In the genomic region with DNA sequence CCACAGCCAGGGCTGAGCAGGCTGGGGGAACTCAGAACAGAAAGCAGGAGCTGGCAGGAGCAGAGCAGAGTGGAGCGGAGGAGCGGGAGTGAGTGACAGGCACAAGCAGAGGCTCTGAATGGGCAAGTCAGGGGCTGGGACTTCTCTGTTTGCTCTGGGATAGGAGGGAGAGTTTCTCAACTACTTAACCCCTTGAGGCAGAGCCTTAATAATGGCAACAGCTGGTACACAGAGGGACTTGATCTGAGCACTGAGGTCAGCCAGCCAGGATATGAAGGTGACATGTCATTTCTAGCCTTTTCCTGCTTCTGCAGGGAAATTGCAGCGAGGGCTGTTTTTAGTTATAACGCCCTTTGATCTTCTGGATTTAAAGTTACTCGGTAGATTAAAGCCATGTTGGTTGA, we compare ENCODE assay signal across 8 mouse cellular contexts.
A peak's percentile ranks its signal among the peaks of the same experiment; 100 is the strongest.
DNase-seq lines count a peak whose midpoint lies in the region; ATAC-seq and TF ChIP-seq lines count a peak whose summit lies in the region.

No protein-coding gene starts in this region.

- no peaks in the 10 kb centered on the region for H3K9me3 ChIP-seq in embryonic facial prominence, embryonic 12.5 days
- H3K9me3 ChIP-seq in intestine, embryonic 16.5 days (ENCODE audit: control insufficient read depth, low read length) = no peaks in the 10 kb centered on the region
- no peaks in the 10 kb centered on the region for H3K9me3 ChIP-seq in liver, embryonic 15.5 days (replicated peaks)
- H3K9me3 ChIP-seq in neural tube, embryonic 11.5 days (ENCODE audit: control insufficient read depth, low read length) = no peaks in the 10 kb centered on the region

- no peak for TF ChIP-seq CTCF in layer of hippocampus, adult 2 months (conservative IDR thresholded peaks at IDR 0.05)

- no peaks in the 10 kb centered on the region for H3K36me3 ChIP-seq in embryonic facial prominence, embryonic 12.5 days
- no peaks in the 10 kb centered on the region for H3K36me3 ChIP-seq in intestine, embryonic 16.5 days (ENCODE audit: control insufficient read depth, insufficient read depth, low read length)
- H3K36me3 ChIP-seq in liver, embryonic 15.5 days (replicated peaks) = no peaks in the 10 kb centered on the region
- H3K36me3 ChIP-seq in neural tube, embryonic 11.5 days (ENCODE audit: control insufficient read depth, insufficient read depth, low read length) = no peaks in the 10 kb centered on the region

- 0 out of 2 replicates have a peak overlapping the region, but pooled peaks have one; percentile 15 for H3K27ac ChIP-seq in layer of hippocampus, adult 2 months
- H3K27ac ChIP-seq in embryonic facial prominence, embryonic 12.5 days = 0 out of 2 replicates have a peak overlapping the region, but pooled peaks have one; percentile 41
- H3K27ac ChIP-seq in intestine, embryonic 16.5 days (ENCODE audit: low read length) = 0 out of 2 replicates have a peak overlapping the region, but pooled peaks have one; percentile 4
- H3K27ac ChIP-seq in liver, embryonic 15.5 days (replicated peaks) = no peak overlapping the region
- no peak overlapping the region for H3K27ac ChIP-seq in neural tube, embryonic 11.5 days (ENCODE audit: low read depth, low read length)

- no peak overlapping the region for H3K9ac ChIP-seq in embryonic facial prominence, embryonic 12.5 days
- no peak overlapping the region for H3K9ac ChIP-seq in intestine, embryonic 16.5 days (ENCODE audit: low read depth, low read length)
- H3K9ac ChIP-seq in liver, embryonic 15.5 days = no peak overlapping the region
- no peak overlapping the region for H3K9ac ChIP-seq in neural tube, embryonic 11.5 days (ENCODE audit: low read length)

- 3% methylated on average over 5 of the region's 5 CpGs for WGBS in embryonic facial prominence, embryonic 12.5 days
- WGBS in intestine, embryonic 16.5 days = 14% methylated on average over 5 of the region's 5 CpGs
- WGBS in liver, embryonic 15.5 days (ENCODE audit: insufficient replicate concordance) = 26% methylated on average over 5 of the region's 5 CpGs
- WGBS in neural tube, embryonic 11.5 days = 26% methylated on average over 5 of the region's 5 CpGs

- peak; percentile 93; the same call in 1 of the 2 replicates for ATAC-seq in embryonic facial prominence, embryonic 12.5 days (ENCODE audit: insufficient number of reproducible peaks, insufficient read depth, low FRiP score, low TSS enrichment)
- ATAC-seq in intestine, embryonic 16.5 days = peak; percentile 95
- ATAC-seq in liver, embryonic 15.5 days (ENCODE audit: insufficient read depth) = peak; percentile 78
- ATAC-seq in neural tube, embryonic 11.5 days (ENCODE audit: insufficient read depth, low FRiP score, low TSS enrichment) = no peak; the same call in 1 of the 2 replicates

- H3K4me3 ChIP-seq in layer of hippocampus, adult 2 months = peak overlapping the region; percentile 29; the same call in 1 of the 2 replicates
- H3K4me3 ChIP-seq in embryonic facial prominence, embryonic 12.5 days = peak overlapping the region; percentile 32; the same call in 1 of the 2 replicates
- no peak overlapping the region for H3K4me3 ChIP-seq in intestine, embryonic 16.5 days (ENCODE audit: low read length)
- H3K4me3 ChIP-seq in liver, embryonic 15.5 days (replicated peaks) = no peak overlapping the region
- H3K4me3 ChIP-seq in neural tube, embryonic 11.5 days (ENCODE audit: low read depth, low read length) = no peak overlapping the region

- DNase-seq in layer of hippocampus, adult 2 months (ENCODE audit: low spot score in 2 of 2) = peak in 1 of 2 experiments; percentile 15
- no peak for DNase-seq in layer of hippocampus, adult 9-11 months
- DNase-seq in heart, adult 9 months (ENCODE audit: low spot score in 2 of 2) = peak; percentile 65 to 75
- peak; percentile 52 for DNase-seq in neural tube, embryonic 11.5 days (ENCODE audit: low spot score)
- DNase-seq in frontal cortex, postnatal 25 days (ENCODE audit: low spot score in 2 of 2) = no peak

- H3K4me1 ChIP-seq in embryonic facial prominence, embryonic 12.5 days = peaks cover 67% of the 10 kb centered on the region
- peaks cover 35% of the 10 kb centered on the region for H3K4me1 ChIP-seq in intestine, embryonic 16.5 days (ENCODE audit: control insufficient read depth, insufficient read depth, low read length)
- H3K4me1 ChIP-seq in liver, embryonic 15.5 days (replicated peaks) = peaks cover 17% of the 10 kb centered on the region; the same call in 1 of the 2 replicates
- H3K4me1 ChIP-seq in neural tube, embryonic 11.5 days (ENCODE audit: control insufficient read depth, insufficient read depth, low read length) = peaks cover 24% of the 10 kb centered on the region

- H3K27me3 ChIP-seq in embryonic facial prominence, embryonic 12.5 days = 0 out of 2 replicates have a peak, but pooled peaks cover 6% of the 10 kb centered on the region
- no peaks in the 10 kb centered on the region for H3K27me3 ChIP-seq in intestine, embryonic 16.5 days (replicated peaks; ENCODE audit: control insufficient read depth, insufficient read depth, low read length)
- H3K27me3 ChIP-seq in liver, embryonic 15.5 days = no peaks in the 10 kb centered on the region
- H3K27me3 ChIP-seq in neural tube, embryonic 11.5 days (ENCODE audit: control insufficient read depth, insufficient read depth, low read length) = no peaks in the 10 kb centered on the region

- H3K4me2 ChIP-seq in embryonic facial prominence, embryonic 12.5 days (replicated peaks) = peak overlapping the region; percentile 36
- peak overlapping the region; percentile 17; the same call in 1 of the 2 replicates for H3K4me2 ChIP-seq in intestine, embryonic 16.5 days (ENCODE audit: low read depth, low read length)
- peak overlapping the region; percentile 44 for H3K4me2 ChIP-seq in liver, embryonic 15.5 days
- no peak overlapping the region for H3K4me2 ChIP-seq in neural tube, embryonic 11.5 days (ENCODE audit: low read depth)

Comparison
In these comparisons a context has a peak if more than half of its experiments do, and no peak if none do; other contexts are left out.
1. DNase-seq: peak in heart, adult 9 months (2 of 2) and neural tube, embryonic 11.5 days (single experiment); none in layer of hippocampus, adult 9-11 months (single experiment) and frontal cortex, postnatal 25 days (0 of 2).
2. H3K27ac ChIP-seq: peak in layer of hippocampus, adult 2 months (single experiment), embryonic facial prominence, embryonic 12.5 days (single experiment) and intestine, embryonic 16.5 days (single experiment); none in liver, embryonic 15.5 days (single experiment) and neural tube, embryonic 11.5 days (single experiment).
3. H3K4me3 ChIP-seq: peak in layer of hippocampus, adult 2 months (single experiment) and embryonic facial prominence, embryonic 12.5 days (single experiment); none in intestine, embryonic 16.5 days (single experiment), liver, embryonic 15.5 days (single experiment) and neural tube, embryonic 11.5 days (single experiment).